Mouse (Mus musculus) Muller cell, postnatal 12 days (primary cell): ENCODE measurements around the gene Wnt1.

Source experiments
- DNase-seq: peaks from one replicate; pipeline ENCODE4 v3.0.0-alpha.2; 2015; ENCODE audit errors: inconsistent ontology term

The Wnt1 gene

GRCm38 (mm10) chr15:98778191-98778770 is 11.4 kb upstream of the Wnt1 start:
- DNase-seq = no peak

DNA sequence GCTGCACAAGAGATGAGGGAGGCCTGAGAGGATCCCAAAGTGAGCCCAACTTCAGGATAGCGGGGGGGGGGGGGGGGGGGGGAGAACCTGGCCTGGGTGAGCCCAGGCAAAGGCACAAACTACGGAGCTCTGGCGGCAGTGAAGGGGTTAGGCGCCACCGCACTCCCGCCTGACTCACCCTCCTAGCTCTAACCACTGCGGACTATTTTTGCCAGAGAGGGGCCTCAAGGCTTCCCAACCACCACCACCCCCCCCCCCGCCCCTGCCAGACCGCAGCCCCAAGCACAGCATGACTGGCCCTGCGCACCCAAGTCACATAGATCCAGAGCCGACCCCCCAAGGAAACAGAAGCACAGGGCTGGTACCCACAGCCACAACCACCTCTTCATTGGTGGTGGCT is 10.9 kb upstream of the Wnt1 start:
- DNase-seq = no peak

DNA sequence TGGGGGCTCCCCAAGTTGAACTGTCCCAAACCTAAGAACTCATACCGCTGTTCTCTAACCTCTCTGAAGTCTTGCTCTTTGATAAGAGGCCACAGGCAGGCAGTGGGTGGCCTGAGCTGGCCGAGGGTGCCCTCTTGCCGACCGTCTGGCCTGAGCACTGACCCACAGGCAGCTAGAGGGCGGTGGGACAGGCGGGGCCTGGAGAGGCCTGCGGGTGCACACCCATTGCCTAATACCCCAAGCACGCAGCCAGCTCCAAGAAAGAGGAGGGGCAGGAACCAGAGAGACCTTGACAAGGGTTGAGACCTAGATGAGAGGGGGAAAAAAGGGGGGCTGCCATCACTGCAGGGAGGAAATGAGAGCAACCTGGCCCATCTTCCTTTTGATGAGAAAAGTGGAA is 9.6 kb upstream of the Wnt1 start:
- no peak for DNase-seq

- DNase-seq = no peak
Measured at GRCm38 (mm10) chr15:98780573-98780972, 9.1 kb upstream of the Wnt1 start.

DNA sequence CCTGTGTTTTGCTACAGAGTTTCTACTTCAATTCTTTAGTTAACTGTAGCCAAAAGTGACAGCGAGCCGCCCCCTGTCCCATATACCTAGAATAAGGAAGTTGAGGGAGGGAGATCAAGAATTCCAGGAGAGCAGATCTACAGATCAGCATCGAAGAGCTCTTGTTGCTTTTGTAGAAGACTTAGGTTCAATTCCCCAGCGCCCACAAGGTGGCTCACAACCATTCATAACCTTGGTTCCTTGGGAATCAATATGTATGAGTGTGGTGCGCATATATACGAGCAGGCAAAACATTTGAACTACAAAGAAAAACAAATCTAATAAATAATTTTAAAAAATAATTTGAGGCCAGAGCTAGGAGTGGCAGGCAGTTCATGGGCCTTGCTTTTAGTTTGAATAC is 8.5 kb upstream of the Wnt1 start:
- DNase-seq = no peak

- DNase-seq = no peak
Measured at GRCm38 (mm10) chr15:98785744-98786143, 3.9 kb upstream of the Wnt1 start.

- DNase-seq = no peak
Measured at GRCm38 (mm10) chr15:98787930-98788329, 1.7 kb upstream of the Wnt1 start.

GRCm38 (mm10) chr15:98788972-98789660 is 541 bp upstream of the Wnt1 start:
- no peak for DNase-seq

GRCm38 (mm10) chr15:98790761-98791160 is 1.1 kb downstream of the Wnt1 start:
- DNase-seq = no peak

GRCm38 (mm10) chr15:98791221-98791620 is 1.6 kb downstream of the Wnt1 start:
- DNase-seq = no peak

DNA sequence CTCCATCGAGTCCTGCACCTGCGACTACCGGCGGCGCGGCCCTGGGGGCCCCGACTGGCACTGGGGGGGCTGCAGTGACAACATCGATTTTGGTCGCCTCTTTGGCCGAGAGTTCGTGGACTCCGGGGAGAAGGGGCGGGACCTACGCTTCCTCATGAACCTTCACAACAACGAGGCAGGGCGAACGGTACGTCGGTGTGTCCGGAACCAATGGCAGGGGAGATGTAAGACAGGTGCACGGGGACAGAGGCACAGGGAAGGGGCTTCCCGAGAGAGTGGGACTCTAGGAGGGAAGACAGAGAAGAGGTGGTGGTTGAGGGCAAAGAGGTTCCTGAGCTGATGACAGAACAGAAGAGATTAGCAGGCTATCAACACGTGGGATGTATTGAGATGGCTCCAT is 2.1 kb downstream of the Wnt1 start:
- no peak for DNase-seq

DNA sequence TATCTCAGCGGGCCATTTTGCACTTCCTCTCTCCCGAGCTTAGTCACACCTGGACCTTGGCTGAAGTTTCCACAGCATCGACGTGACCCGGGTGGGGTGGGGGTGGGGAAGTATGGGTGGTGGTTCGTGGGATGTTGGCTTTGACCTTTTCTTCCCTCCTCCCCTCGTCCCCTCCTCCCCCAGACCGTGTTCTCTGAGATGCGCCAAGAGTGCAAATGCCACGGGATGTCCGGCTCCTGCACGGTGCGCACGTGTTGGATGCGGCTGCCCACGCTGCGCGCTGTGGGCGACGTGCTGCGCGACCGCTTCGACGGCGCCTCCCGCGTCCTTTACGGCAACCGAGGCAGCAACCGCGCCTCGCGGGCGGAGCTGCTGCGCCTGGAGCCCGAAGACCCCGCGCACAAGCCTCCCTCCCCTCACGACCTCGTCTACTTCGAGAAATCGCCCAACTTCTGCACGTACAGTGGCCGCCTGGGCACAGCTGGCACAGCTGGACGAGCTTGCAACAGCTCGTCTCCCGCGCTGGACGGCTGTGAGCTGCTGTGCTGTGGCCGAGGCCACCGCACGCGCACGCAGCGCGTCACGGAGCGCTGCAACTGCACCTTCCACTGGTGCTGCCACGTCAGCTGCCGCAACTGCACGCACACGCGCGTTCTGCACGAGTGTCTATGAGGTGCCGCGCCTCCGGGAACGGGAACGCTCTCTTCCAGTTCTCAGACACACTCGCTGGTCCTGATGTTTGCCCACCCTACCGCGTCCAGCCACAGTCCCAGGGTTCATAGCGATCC is 2.8 kb downstream of the Wnt1 start:
- DNase-seq = no peak

- no peak for DNase-seq
Measured at GRCm38 (mm10) chr15:98793141-98793698, 3.6 kb downstream of the Wnt1 start.

DNA sequence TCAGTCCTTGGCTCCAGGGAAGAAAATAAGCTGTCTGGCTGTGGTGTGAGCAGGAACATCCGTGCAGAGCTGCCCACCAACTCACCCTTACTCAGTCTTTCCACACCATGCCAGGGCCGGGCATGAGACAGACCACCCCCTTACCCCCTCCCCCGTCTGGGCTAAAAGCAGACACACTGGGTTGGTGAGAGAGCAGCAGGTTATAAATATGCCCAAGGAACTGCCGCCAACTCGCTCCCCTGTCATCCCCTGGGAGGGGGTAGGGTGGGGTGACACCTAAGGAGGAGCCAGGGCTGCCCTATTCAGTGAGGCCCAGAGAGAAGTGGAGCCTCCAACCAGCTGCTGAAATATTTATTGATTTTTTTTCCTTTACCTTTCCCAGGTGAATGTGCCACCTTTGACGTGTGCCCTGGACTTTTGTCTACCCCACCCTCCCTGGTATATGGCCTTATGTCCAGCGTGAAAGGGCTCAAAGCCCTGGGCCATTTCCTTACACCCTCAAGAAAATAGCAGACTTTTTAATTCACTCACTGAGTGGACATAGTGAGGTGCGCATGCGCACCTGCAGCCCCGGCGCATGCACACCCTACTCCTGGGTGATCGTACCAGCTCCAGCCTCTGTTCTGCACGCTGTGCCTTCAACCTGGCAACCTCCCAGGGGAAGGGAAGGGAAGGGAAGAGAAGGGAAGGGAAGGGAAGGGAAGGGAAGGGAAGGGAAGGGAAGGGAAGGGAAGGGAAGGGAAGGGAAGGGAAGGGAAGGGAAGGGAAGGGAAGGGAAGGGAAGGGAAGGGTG is 7.3 kb downstream of the Wnt1 start:
- no peak for DNase-seq

DNA sequence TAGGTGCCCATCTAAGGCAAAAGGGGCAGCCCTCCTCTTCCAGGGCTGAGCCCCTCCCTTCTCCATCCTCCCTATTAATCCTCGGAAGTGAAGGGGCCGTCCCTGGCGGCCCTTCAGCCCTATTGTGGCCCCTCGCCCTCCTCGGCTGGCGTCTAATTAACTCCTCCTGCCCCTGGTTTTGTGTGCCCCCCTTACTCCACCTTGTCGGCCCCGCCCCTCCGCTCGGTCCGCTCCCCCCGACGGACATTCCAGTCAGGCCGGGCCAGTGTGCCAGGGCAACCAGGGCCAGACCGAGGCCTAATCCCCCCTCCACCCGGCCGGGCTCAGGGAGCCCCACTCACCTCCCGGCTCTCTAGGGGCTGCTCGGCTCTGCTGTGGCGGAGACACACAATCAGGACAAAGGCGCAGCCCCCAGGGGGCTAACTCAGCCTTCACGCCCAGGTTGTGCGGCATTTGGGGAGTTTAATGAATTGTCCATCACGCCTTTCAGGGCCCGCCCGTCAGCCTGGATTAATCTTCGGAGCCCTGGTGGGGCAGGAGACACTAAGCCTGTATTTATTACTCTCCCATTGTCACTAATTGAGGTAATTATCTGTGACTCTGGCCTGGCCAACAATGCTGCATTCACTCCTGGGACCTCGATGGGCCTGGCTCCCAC is 8.3 kb downstream of the Wnt1 start:
- DNase-seq = no peak

GRCm38 (mm10) chr15:98798903-98799302 is 9.2 kb downstream of the Wnt1 start:
- no peak for DNase-seq

GRCm38 (mm10) chr15:98799396-98799795 is 9.7 kb downstream of the Wnt1 start:
- peak; percentile 65 for DNase-seq

GRCm38 (mm10) chr15:98802926-98803325 is 13.3 kb downstream of the Wnt1 start:
- DNase-seq = no peak

DNA sequence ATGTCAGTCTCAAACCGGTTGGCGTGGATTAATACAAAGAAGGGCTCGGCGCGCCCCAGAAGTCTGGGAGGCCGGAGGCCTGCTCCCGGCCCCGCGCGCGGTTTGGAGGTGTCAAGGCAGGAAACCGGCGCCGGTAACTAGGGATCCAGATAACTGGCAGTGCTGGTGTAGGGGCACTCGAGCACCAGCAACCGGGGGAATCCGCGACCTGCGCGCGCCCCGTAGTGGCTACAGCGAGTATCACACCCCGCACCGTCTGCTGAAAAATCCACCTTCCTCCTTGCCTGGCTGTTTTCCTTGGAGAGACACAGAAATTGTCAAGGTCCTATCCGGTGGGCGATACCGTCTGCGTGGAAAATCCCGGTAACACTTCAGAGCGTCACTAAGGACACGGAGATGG is 14.4 kb downstream of the Wnt1 start:
- DNase-seq = peak; percentile 79

GRCm38 (mm10) chr15:98805324-98806040 is 15.8 kb downstream of the Wnt1 start:
- peak; percentile 75 for DNase-seq
